Mouse (Mus musculus) limb, embryonic 14.5 days (tissue): Measurements from ENCODE around the gene Grm6. TPM values are rescaled to one million over a fixed set of nuclear protein-coding genes. Genes with fewer than 3 reads are reported as not detected.
A peak's percentile ranks its signal among the peaks of the same experiment; 100 is the strongest.

Source experiments
- ATAC-seq: fragments of 200-750 bp; cut with Nextera tagmentation; 2 replicates; pipeline ENCODE4 v1.8.0; 2017; ENCODE audit warnings: low read depth, moderate number of reproducible peaks, moderate TSS enrichment; ENCODE audit not compliant: low FRiP score
- DNase-seq: peaks from one replicate; pipeline ENCODE4 v3.0.0-alpha.2; 2015; ENCODE audit warnings: low spot score
- H3K27ac ChIP-seq: fragments of 300-500 bp; sonication (generic); replicated peaks from 2 replicates; pipeline ENCODE4 v1.5.1; 2014; ENCODE audit warnings: low read depth, mild to moderate bottlenecking, low read length, moderate library complexity, mixed read lengths
- H3K27me3 ChIP-seq: fragments of 300-500 bp; sonication (generic); 2 replicates; pipeline ENCODE4 v1.6.1; 2014; ENCODE audit warnings: low read length, mixed read lengths; ENCODE audit not compliant: control insufficient read depth, insufficient read depth
- H3K36me3 ChIP-seq: fragments of 300-500 bp; sonication (generic); 2 replicates; pipeline ENCODE4 v1.6.1; 2014; ENCODE audit warnings: mild to moderate bottlenecking, low read length, moderate library complexity, mixed read lengths; ENCODE audit not compliant: control insufficient read depth, insufficient read depth
- H3K4me1 ChIP-seq: fragments of 300-500 bp; sonication (generic); 2 replicates; pipeline ENCODE4 v1.6.1; 2014; ENCODE audit warnings: antibody characterized with exemption, low read length, mixed read lengths; ENCODE audit not compliant: control insufficient read depth, insufficient read depth
- H3K4me2 ChIP-seq: fragments of 300-500 bp; sonication (generic); replicated peaks from 2 replicates; pipeline ENCODE4 v1.6.1; 2014; ENCODE audit warnings: low read depth, mild to moderate bottlenecking, low read length, moderate library complexity; ENCODE audit not compliant: severe bottlenecking
- H3K4me3 ChIP-seq: fragments of 300-500 bp; sonication (generic); replicated peaks from 2 replicates; pipeline ENCODE4 v1.5.1; 2014; ENCODE audit warnings: low read length
- H3K9ac ChIP-seq: fragments of 300-500 bp; sonication (generic); 2 replicates; pipeline ENCODE4 v1.6.1; 2014; ENCODE audit warnings: mild to moderate bottlenecking, low read depth, low read length, moderate library complexity; ENCODE audit not compliant: severe bottlenecking
- H3K9me3 ChIP-seq: fragments of 300-500 bp; sonication (generic); 2 replicates; pipeline ENCODE4 v1.6.1; 2016; ENCODE audit warnings: low read length; ENCODE audit not compliant: control insufficient read depth
- POLR2A ChIP-seq: fragments of 200-500 bp; IDR thresholded peaks from 2 replicates; pipeline ENCODE4 v1.8.0; 2012; ENCODE audit warnings: inconsistent platforms, mild to moderate bottlenecking, moderate library complexity, borderline replicate concordance; ENCODE audit not compliant: insufficient read depth, insufficient read length; ENCODE audit errors: extremely low read depth
- WGBS: fragments of 180-500 bp; shearing (Covaris S2); extraction: QIAGEN DNeasy Blood & Tissue Kit; methylation state at CpG from one replicate; pipeline ENCODE4 v1.1.7; 2014; 5-methylcytosine and 5-hydroxymethylcytosine counted together
- polyA plus RNA-seq, 2 experiments: library from polyadenylated mRNA; depleted of rRNA in 1 of 2; stranded (reverse) in 1 of 2; unstranded in 1 of 2; fragments of >200 nt; fragmentation: Nextera tagmentation in 1 of 2; extraction: Ambion mirVana in 1 of 2; gene quantifications; 2 replicates each; pipeline versions ENCODE4 v1.2.1 to v1.2.3; 2012 to 2014

The Grm6 gene
- polyA plus RNA-seq, 2 experiments, result 0.17 to 0.88 TPM

- Histone ChIP-seq H3K9ac (peak overlapping the region; percentile 41), H3K4me2 (peak overlapping the region; percentile 88), H3K36me3 (no peaks in the 10 kb centered on the region), H3K9me3 (no peaks in the 10 kb centered on the region; the same call in 1 of the 2 replicates), H3K4me1 (peaks cover 5% of the 10 kb centered on the region), H3K27me3 (peaks cover 62% of the 10 kb centered on the region), H3K4me3 (peak overlapping the region; percentile 42), H3K27ac (no peak overlapping the region)
- under 1% methylated on average over 61 of the region's 72 CpGs for WGBS
- TF ChIP-seq POLR2A, result no peak
- DNase-seq, result no peak
- no peak for ATAC-seq
These were observed 610 bp downstream of the Grm6 start for GRCm38 (mm10) chr11:50850989-50851601.

DNA sequence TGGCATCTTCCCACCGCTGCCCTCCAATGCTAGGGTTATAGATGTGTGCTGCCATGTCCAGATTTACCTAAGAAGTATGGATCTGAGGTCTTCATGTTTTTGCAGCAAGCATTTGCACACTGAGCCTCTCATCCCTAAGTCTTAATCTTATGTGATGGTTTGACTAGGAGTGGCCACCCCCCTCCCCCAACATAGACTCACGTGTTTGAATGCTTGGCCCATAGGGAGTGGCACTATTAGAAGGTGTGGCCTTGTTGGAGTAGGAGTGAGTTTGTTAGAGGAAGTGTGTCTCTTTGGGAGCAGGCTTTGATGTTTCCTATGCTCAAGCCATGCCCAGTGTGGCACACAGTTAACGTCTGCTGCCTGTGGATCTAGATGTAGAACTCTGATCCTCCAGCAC lies 28.2 kb downstream of the Grm6 start:
- peaks cover 80% of the 10 kb centered on the region for H3K36me3 ChIP-seq

DNA sequence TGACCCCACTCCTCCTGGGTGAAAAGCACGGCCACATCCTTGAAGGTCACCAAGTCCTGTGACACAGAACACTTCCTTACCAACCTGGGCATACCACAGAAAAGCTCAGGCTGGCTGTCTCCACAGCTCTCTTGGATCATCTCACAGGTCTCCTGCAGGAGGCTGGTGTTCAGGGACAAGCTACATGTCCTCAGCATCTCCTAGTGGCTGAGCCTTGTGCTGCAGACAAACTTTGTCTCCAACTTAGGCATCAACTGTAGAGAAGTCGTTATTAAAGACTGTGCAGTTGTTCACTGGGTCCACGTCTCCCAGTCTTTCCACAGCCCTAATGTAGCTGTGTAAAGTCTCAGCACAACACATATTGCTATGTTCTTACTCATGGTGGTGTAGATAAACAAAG lies 33.3 kb downstream of the Grm6 start:
- Histone ChIP-seq H3K36me3 (peaks cover 55% of the 10 kb centered on the region), H3K4me2 (no peak overlapping the region), H3K9me3 (no peaks in the 10 kb centered on the region), H3K27ac (no peak overlapping the region), H3K4me3 (no peak overlapping the region), H3K27me3 (no peaks in the 10 kb centered on the region), H3K9ac (no peak overlapping the region), H3K4me1 (no peaks in the 10 kb centered on the region)
- no peak for DNase-seq
- WGBS, result 86% methylated on average over 3 of the region's 3 CpGs
- TF ChIP-seq POLR2A, result no peak
- ATAC-seq, result no peak

More for the DNA sequence above, 28.2 kb downstream of the Grm6 start:
- Histone ChIP-seq H3K4me3 (no peak overlapping the region), H3K4me1 (no peaks in the 10 kb centered on the region), H3K27ac (no peak overlapping the region), H3K9me3 (peaks cover 8% of the 10 kb centered on the region), H3K4me2 (no peak overlapping the region), H3K27me3 (no peaks in the 10 kb centered on the region), H3K9ac (no peak overlapping the region)
- WGBS, result 89% methylated on average over 3 of the region's 3 CpGs
- no peak for DNase-seq
- ATAC-seq, result no peak
- TF ChIP-seq POLR2A, result no peak

- TF ChIP-seq POLR2A, result no peak
- Histone ChIP-seq H3K4me3 (peak overlapping the region; percentile 53), H3K36me3 (peaks cover 33% of the 10 kb centered on the region), H3K27me3 (no peaks in the 10 kb centered on the region), H3K4me1 (no peaks in the 10 kb centered on the region), H3K4me2 (peak overlapping the region; percentile 79), H3K27ac (no peak overlapping the region), H3K9me3 (no peaks in the 10 kb centered on the region), H3K9ac (peak overlapping the region; percentile 70)
- DNase-seq (no peak), ATAC-seq (no peak)
- 45% methylated on average over 8 of the region's 8 CpGs for WGBS
These were observed 35.9 kb downstream of the Grm6 start for GRCm38 (mm10) chr11:50886231-50886932.

DNA sequence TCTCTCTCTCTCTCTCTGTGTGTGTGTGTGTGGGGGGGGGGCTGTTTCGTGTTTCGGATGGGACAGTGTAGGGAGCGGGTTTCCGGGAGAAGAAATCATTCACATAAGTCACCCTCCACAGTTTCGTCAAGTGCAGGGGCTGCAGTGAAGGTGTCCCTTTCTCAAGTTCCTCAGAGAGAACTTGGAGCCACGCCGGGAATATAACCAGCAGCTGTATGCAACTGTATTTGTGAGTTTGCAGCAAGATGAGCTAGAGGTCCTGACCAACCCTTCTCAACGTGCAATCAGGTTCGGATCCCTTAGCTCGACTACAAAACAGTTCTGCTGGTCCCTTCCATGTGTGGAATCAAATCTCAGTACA lies 36.4 kb downstream of the Grm6 start:
- H3K27me3 ChIP-seq, result no peaks in the 10 kb centered on the region
- peak; percentile 16 for DNase-seq
- WGBS, result 4% methylated on average over 10 of the region's 10 CpGs
- H3K36me3 ChIP-seq, result peaks cover 31% of the 10 kb centered on the region
- no peaks in the 10 kb centered on the region for H3K9me3 ChIP-seq
- peak overlapping the region; percentile 70 for H3K9ac ChIP-seq
- H3K4me2 ChIP-seq, result peak overlapping the region; percentile 79
- ATAC-seq, result no peak
- TF ChIP-seq POLR2A, result no peak
- no peaks in the 10 kb centered on the region for H3K4me1 ChIP-seq
- H3K4me3 ChIP-seq, result peak overlapping the region; percentile 53
- H3K27ac ChIP-seq, result peak overlapping the region; percentile 77
